Mouse (Mus musculus) olfactory bulb, adult 2 months (tissue): ENCODE results near the gene Tmem255b. TPM values are rescaled to one million over a fixed set of nuclear protein-coding genes. Genes with fewer than 3 reads are reported as not detected.
A peak's percentile ranks its signal among the peaks of the same experiment; 100 is the strongest.

Experiments used
- H3K27ac ChIP-seq: fragments of 200-500 bp; 2 replicates; pipeline ENCODE4 v1.5.1; 2012; ENCODE audit warnings: low read depth, low read length; ENCODE audit not compliant: insufficient read depth
- H3K4me1 ChIP-seq: fragments of 200-500 bp; 2 replicates; pipeline ENCODE4 v1.6.1; 2012; ENCODE audit warnings: low read length; ENCODE audit not compliant: control insufficient read depth, insufficient read depth
- H3K4me3 ChIP-seq: fragments of 200-500 bp; 2 replicates; pipeline ENCODE4 v1.5.1; 2012; ENCODE audit warnings: mild to moderate bottlenecking, low read depth, low read length, moderate library complexity; ENCODE audit not compliant: insufficient read depth
- CTCF ChIP-seq: fragments of 200-500 bp; IDR thresholded peaks from 2 replicates; pipeline ENCODE4 v1.5.1; 2012; ENCODE audit warnings: low read depth, mild to moderate bottlenecking, low read length, moderate library complexity; ENCODE audit not compliant: insufficient read depth
- POLR2A ChIP-seq: fragments of 200-500 bp; IDR thresholded peaks from 2 replicates; pipeline ENCODE4 v1.6.1; 2012; ENCODE audit warnings: mild to moderate bottlenecking, low read depth, low read length, moderate library complexity; ENCODE audit not compliant: insufficient read depth
- WGBS: fragments of 180-500 bp; shearing (Covaris S2); methylation state at CpG from one replicate; pipeline ENCODE4 v1.1.7; 2018; 5-methylcytosine and 5-hydroxymethylcytosine counted together
- polyA plus RNA-seq: library from polyadenylated mRNA; stranded (reverse); fragments of >200 nt; gene quantifications from 2 replicates; pipeline ENCODE4 v1.2.4, GENCODE M21; 2012; ENCODE audit warnings: low replicate concordance; ENCODE audit not compliant: missing spikeins, insufficient read depth, insufficient read length

The Tmem255b gene
- polyA plus RNA-seq, 1 experiment, result not detected

GRCm38 (mm10) chr8:13493858-13494631, 59.1 kb downstream of the Tmem255b start, which contains the start of gene Gas6:
Gene Gas6, minus strand, starts transcription at chr8:13494490.
- 2% methylated on average over 64 of the region's 64 CpGs for WGBS
- Histone ChIP-seq H3K27ac (no peak within 1 kb of the TSS), H3K4me3 (peak within 1 kb of the TSS; percentile 83), H3K4me1 (peaks cover 32% of the 10 kb centered on the region)
- TF ChIP-seq POLR2A (peak; percentile 89), CTCF (no peak)

DNA sequence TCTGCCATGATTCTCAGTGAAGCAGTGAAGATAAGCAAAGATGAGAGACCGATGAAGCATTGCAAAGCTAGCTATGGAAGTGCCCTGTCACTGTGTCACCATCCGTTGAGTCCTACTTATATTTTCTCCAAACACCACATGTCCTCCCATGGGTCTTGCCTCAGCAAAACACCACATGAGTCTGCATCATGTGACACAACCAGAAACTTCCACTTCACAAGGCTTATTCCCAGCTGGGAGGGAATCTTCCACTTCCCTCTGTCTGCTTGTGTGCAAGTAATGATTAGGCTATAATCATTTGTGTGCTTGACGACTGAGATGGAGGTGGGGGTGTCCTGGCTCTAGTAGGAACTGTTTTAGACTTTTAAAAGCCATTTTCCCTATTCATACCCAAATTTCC, 66.2 kb downstream of the Tmem255b start:
- TF ChIP-seq CTCF (no peak), POLR2A (no peak)
- H3K4me1 ChIP-seq, result no peaks in the 10 kb centered on the region
- H3K4me3 ChIP-seq, result no peak overlapping the region
- no peak overlapping the region for H3K27ac ChIP-seq
- 68% methylated on average over 3 of the region's 3 CpGs for WGBS

DNA sequence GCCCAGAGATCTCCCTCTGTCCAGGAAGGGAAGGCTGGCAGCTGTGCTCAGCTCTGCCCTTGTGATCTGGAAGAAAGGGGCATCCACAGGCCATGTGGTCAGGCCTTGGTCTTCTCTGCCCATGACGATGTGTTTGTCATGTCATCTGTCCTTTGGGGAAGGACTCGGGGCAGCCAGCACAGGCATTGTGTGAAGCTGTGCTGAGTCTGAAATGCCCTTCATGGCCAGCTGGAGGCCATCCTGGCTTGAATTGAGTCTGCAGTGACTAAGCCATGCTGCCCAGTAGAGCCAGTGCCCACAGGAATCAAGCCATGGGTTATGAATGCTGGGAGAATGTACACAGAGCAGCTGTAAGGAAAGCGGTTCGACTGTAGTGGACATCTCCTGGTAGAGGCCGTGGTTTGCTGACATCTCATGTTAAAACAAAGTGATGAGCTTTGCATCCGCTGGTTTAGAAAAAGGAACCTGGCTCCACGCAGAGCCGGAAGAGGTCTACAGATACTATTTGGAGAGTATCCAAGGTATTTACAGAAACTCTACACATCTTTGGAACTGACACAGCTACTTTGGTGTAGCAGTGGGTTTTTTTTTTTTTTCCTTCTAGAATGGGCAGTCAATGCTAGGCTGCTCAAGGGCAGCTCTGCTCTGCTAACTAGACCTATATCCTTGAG, 69.1 kb downstream of the Tmem255b start:
- 75% methylated on average over 8 of the region's 8 CpGs for WGBS
- no peak for TF ChIP-seq POLR2A
- TF ChIP-seq CTCF, result no peak
- H3K4me1 ChIP-seq, result peaks cover 2% of the 10 kb centered on the region; the same call in 1 of the 2 replicates
- no peak overlapping the region for H3K27ac ChIP-seq
- H3K4me3 ChIP-seq, result no peak overlapping the region

GRCm38 (mm10) chr8:13504894-13505674, 70.1 kb downstream of the Tmem255b start:
- TF ChIP-seq CTCF (no peak), POLR2A (no peak)
- H3K27ac ChIP-seq, result no peak overlapping the region
- H3K4me3 ChIP-seq, result no peak overlapping the region
- H3K4me1 ChIP-seq, result peaks cover 2% of the 10 kb centered on the region; the same call in 1 of the 2 replicates

DNA sequence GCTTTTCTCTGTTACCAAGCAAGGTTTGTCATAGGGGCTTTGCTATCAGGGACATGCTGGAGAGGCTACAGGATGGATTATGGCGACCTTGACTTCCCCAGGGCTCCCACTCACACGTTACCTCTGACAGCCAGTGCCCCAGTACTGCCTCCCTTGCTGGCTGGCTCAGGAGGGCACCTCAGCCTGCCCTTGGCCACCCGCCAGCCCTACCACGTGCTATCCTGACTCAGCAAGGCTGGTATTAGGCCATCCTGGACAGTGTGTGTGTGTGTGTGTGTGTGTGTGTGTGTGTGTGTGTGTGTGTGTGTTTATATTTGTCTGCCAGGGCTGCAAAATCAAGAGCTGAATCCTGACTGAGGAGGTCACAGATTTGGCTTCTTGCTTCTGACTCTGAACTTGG, 71.9 kb downstream of the Tmem255b start:
- peaks cover 2% of the 10 kb centered on the region; the same call in 1 of the 2 replicates for H3K4me1 ChIP-seq
- H3K27ac ChIP-seq, result no peak overlapping the region
- 55% methylated on average over 4 of the region's 4 CpGs for WGBS
- H3K4me3 ChIP-seq, result no peak overlapping the region
- TF ChIP-seq POLR2A, result no peak
- TF ChIP-seq CTCF, result no peak

- TF ChIP-seq POLR2A (no peak), CTCF (no peak)
- peaks cover 2% of the 10 kb centered on the region; the same call in 1 of the 2 replicates for H3K4me1 ChIP-seq
- WGBS, result 88% methylated on average over 3 of the region's 3 CpGs
- no peak overlapping the region for H3K4me3 ChIP-seq
- H3K27ac ChIP-seq, result no peak overlapping the region
Observed at GRCm38 (mm10) chr8:13507284-13507937, 72.4 kb downstream of the Tmem255b start.

DNA sequence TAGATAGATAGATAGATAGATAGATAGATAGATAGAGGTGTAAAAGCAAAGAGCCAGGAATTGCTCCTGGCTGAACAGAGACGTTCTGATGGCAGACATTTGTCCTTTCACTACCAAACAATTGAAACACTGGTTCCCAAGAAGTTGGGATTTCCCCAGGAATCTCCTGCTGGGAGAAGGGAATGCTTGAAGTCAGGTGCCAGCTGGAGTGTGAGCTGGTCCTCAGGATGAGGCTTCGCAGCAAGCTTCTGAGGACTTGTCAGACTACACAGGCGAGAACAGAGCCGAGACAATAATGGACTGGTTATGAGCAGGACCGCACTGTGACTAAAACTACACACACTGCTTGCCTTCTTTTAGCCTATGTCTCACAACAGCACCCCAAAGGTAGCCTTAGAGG, 77.0 kb downstream of the Tmem255b start:
- WGBS, result 78% methylated on average over 5 of the region's 5 CpGs
- H3K4me3 ChIP-seq, result no peak overlapping the region
- no peak overlapping the region for H3K27ac ChIP-seq
- H3K4me1 ChIP-seq, result peaks cover 7% of the 10 kb centered on the region; the same call in 1 of the 2 replicates
- no peak for TF ChIP-seq CTCF

GRCm38 (mm10) chr8:13512677-13513076, 77.7 kb downstream of the Tmem255b start:
- H3K4me3 ChIP-seq, result no peak overlapping the region
- no peak for TF ChIP-seq CTCF
- TF ChIP-seq POLR2A, result no peak
- H3K4me1 ChIP-seq, result peaks cover 7% of the 10 kb centered on the region; the same call in 1 of the 2 replicates
- H3K27ac ChIP-seq, result no peak overlapping the region
- 93% methylated on average over 6 of the region's 6 CpGs for WGBS
